Mouse (Mus musculus) heart, postnatal 0 days (tissue): ENCODE measurements around the gene Hjurp. TPM values are rescaled to one million over a fixed set of nuclear protein-coding genes. Genes with fewer than 3 reads are reported as not detected.

Source experiments
- ATAC-seq: fragments of 200-750 bp; cut with Nextera tagmentation; 2 replicates; pipeline ENCODE4 v1.8.0; 2017; ENCODE audit warnings: low read depth, moderate number of reproducible peaks, moderate library complexity; ENCODE audit not compliant: insufficient read depth
- DNase-seq: peaks from one replicate; pipeline ENCODE4 v3.0.0-alpha.2; 2016; ENCODE audit warnings: low spot score
- H3K27ac ChIP-seq: fragments of 300-500 bp; sonication (generic); 2 replicates; pipeline ENCODE4 v1.5.1; 2014; ENCODE audit warnings: low read depth, mild to moderate bottlenecking
- H3K27me3 ChIP-seq: fragments of 300-500 bp; sonication (generic); 2 replicates; pipeline ENCODE4 v1.6.1; 2014; ENCODE audit warnings: low read length, mixed read lengths; ENCODE audit not compliant: control insufficient read depth, insufficient read depth
- H3K36me3 ChIP-seq: fragments of 300-500 bp; sonication (generic); replicated peaks from 2 replicates; pipeline ENCODE4 v1.6.1; 2014; ENCODE audit warnings: low read length, mixed read lengths; ENCODE audit not compliant: control insufficient read depth, insufficient read depth
- H3K4me1 ChIP-seq: fragments of 300-500 bp; sonication (generic); 2 replicates; pipeline ENCODE4 v1.6.1; 2014; ENCODE audit warnings: antibody characterized with exemption; ENCODE audit not compliant: control insufficient read depth, insufficient read depth
- H3K4me2 ChIP-seq: fragments of 300-500 bp; sonication (generic); 2 replicates; pipeline ENCODE4 v1.6.1; 2014; ENCODE audit warnings: low read depth, mild to moderate bottlenecking, low read length, moderate library complexity
- H3K4me3 ChIP-seq: fragments of 300-500 bp; sonication (generic); 2 replicates; pipeline ENCODE4 v1.5.1; 2014; ENCODE audit warnings: low read depth, low read length
- H3K9ac ChIP-seq: fragments of 300-500 bp; sonication (generic); replicated peaks from 2 replicates; pipeline ENCODE4 v1.6.1; 2014; ENCODE audit warnings: low read depth, low read length, mixed read lengths
- H3K9me3 ChIP-seq: fragments of 300-500 bp; sonication (generic); replicated peaks from 2 replicates; pipeline ENCODE4 v1.6.1; 2016; ENCODE audit warnings: low read length; ENCODE audit not compliant: control insufficient read depth
- CTCF ChIP-seq: IDR thresholded peaks from 2 replicates; pipeline ENCODE4 v1.5.1; 2016; ENCODE audit warnings: antibody characterized with exemption, control low read depth, low read depth
- EP300 ChIP-seq: IDR thresholded peaks from 2 replicates; pipeline ENCODE4 v1.6.1; 2016; ENCODE audit warnings: antibody characterized with exemption, low read depth
- WGBS: fragments of 180-500 bp; shearing (Covaris S2); extraction: QIAGEN DNeasy Blood & Tissue Kit; methylation state at CpG from one replicate; pipeline ENCODE4 v1.1.7; 2014; 5-methylcytosine and 5-hydroxymethylcytosine counted together
- polyA plus RNA-seq: library from polyadenylated mRNA; unstranded; fragments of >200 nt; fragmentation: Nextera tagmentation; extraction: Ambion mirVana; gene quantifications from 2 replicates; pipeline ENCODE4 v1.2.1, GENCODE M21; 2015
- total RNA-seq: library from RNA; depleted of rRNA; stranded (reverse); fragments of >200 nt; gene quantifications from 2 replicates; pipeline ENCODE4 v1.2.3, GENCODE M21; 2014; ENCODE audit warnings: low replicate concordance

Gene Hjurp
- total and polyA plus RNA-seq, 2 experiments from 2014 or later = 28.0 to 95.2 TPM

GRCm38 (mm10) chr1:88272851-88273250 lies 4.6 kb downstream of the Hjurp start:
- TF ChIP-seq CTCF = no peak
- TF ChIP-seq EP300 = no peak
- Histone ChIP-seq H3K27me3 (no peaks in the 10 kb centered on the region), H3K4me2 (no peak overlapping the region), H3K9me3 (no peaks in the 10 kb centered on the region), H3K4me1 (peaks cover 25% of the 10 kb centered on the region), H3K36me3 (peaks cover 70% of the 10 kb centered on the region), H3K9ac (no peak overlapping the region), H3K27ac (no peak overlapping the region), H3K4me3 (no peak overlapping the region)
- WGBS = 65% methylated on average over 4 of the region's 4 CpGs
- no peak for DNase-seq
- ATAC-seq = no peak

GRCm38 (mm10) chr1:88269539-88270309 lies 7.7 kb downstream of the Hjurp start:
- peaks cover 88% of the 10 kb centered on the region for H3K36me3 ChIP-seq
- TF ChIP-seq CTCF = no peak
- no peak for TF ChIP-seq EP300
- no peaks in the 10 kb centered on the region for H3K27me3 ChIP-seq
- DNase-seq = no peak
- no peak overlapping the region for H3K27ac ChIP-seq
- no peak overlapping the region for H3K9ac ChIP-seq
- H3K4me3 ChIP-seq = no peak overlapping the region
- H3K4me1 ChIP-seq = 0 out of 2 replicates have a peak, but pooled peaks cover 3% of the 10 kb centered on the region
- no peak for ATAC-seq
- no peaks in the 10 kb centered on the region for H3K9me3 ChIP-seq
- no peak overlapping the region for H3K4me2 ChIP-seq
- WGBS = 88% methylated on average over 12 of the region's 12 CpGs

- Histone ChIP-seq H3K27me3 (no peaks in the 10 kb centered on the region), H3K36me3 (peaks cover 88% of the 10 kb centered on the region), H3K9me3 (no peaks in the 10 kb centered on the region), H3K27ac (no peak overlapping the region), H3K4me3 (no peak overlapping the region), H3K4me1 (no peaks in the 10 kb centered on the region), H3K4me2 (no peak overlapping the region), H3K9ac (no peak overlapping the region)
- ATAC-seq (no peak), DNase-seq (no peak)
- WGBS = 80% methylated on average over 6 of the region's 6 CpGs
- TF ChIP-seq CTCF (no peak), EP300 (no peak)
These were observed 9.4 kb downstream of the Hjurp start for GRCm38 (mm10) chr1:88268070-88268469.

- Histone ChIP-seq H3K9me3 (no peaks in the 10 kb centered on the region), H3K4me2 (no peak overlapping the region), H3K4me1 (0 out of 2 replicates have a peak, but pooled peaks cover 1% of the 10 kb centered on the region), H3K9ac (no peak overlapping the region), H3K27ac (no peak overlapping the region), H3K27me3 (no peaks in the 10 kb centered on the region), H3K36me3 (peaks cover 88% of the 10 kb centered on the region), H3K4me3 (no peak overlapping the region)
- no peak for ATAC-seq
- no peak for DNase-seq
- TF ChIP-seq CTCF = no peak
- TF ChIP-seq EP300 = no peak
- 93% methylated on average over 6 of the region's 6 CpGs for WGBS
These were observed 9.9 kb downstream of the Hjurp start for GRCm38 (mm10) chr1:88267489-88267888.

- H3K4me3 ChIP-seq = no peak overlapping the region
- no peak overlapping the region for H3K27ac ChIP-seq
- H3K9ac ChIP-seq = no peak overlapping the region
- H3K4me2 ChIP-seq = no peak overlapping the region
- peaks cover 90% of the 10 kb centered on the region for H3K36me3 ChIP-seq
- no peaks in the 10 kb centered on the region for H3K9me3 ChIP-seq
- WGBS = 88% methylated on average over 13 of the region's 13 CpGs
- no peaks in the 10 kb centered on the region for H3K27me3 ChIP-seq
- no peak for ATAC-seq
- 0 out of 2 replicates have a peak, but pooled peaks cover 5% of the 10 kb centered on the region for H3K4me1 ChIP-seq
- TF ChIP-seq EP300 = no peak
- TF ChIP-seq CTCF = no peak
- no peak for DNase-seq
These were observed 11.3 kb downstream of the Hjurp start for GRCm38 (mm10) chr1:88266123-88266522.
